Mouse (Mus musculus) liver, embryonic 14.5 days (tissue): ENCODE results near the gene Ryr1.

Source experiments
- CTCF ChIP-seq: IDR thresholded peaks from 2 replicates; pipeline ENCODE4 v1.5.1; 2016; ENCODE audit warnings: antibody characterized with exemption, low read depth, control low read depth
- EP300 ChIP-seq: IDR thresholded peaks from 2 replicates; pipeline ENCODE4 v1.6.1; 2016; ENCODE audit warnings: antibody characterized with exemption, low read depth

GRCm38 (mm10) chr7:28993402-28993801, 131.6 kb downstream of the Ryr1 start:
- no peak for TF ChIP-seq CTCF
- TF ChIP-seq EP300, result no peak
